Mouse (Mus musculus) liver, embryonic 11.5 days (tissue): ENCODE data around the gene Mindy4. TPM values are rescaled to one million over a fixed set of nuclear protein-coding genes. Genes with fewer than 3 reads are reported as not detected.

Source experiments
- ATAC-seq: fragments of 200-750 bp; cut with Nextera tagmentation; replicated peaks from 2 replicates; pipeline ENCODE4 v1.8.0; 2017; ENCODE audit warnings: moderate number of reproducible peaks, mild to moderate bottlenecking, moderate TSS enrichment, moderate library complexity; ENCODE audit not compliant: low FRiP score
- DNase-seq: peaks from one replicate; pipeline ENCODE4 v3.0.0-alpha.2; 2017; ENCODE audit warnings: low spot score
- H3K27ac ChIP-seq: fragments of 300-500 bp; sonication (generic); 2 replicates; pipeline ENCODE4 v1.5.1; 2014; ENCODE audit warnings: mild to moderate bottlenecking, low read depth, low read length, control low read depth
- H3K27me3 ChIP-seq: fragments of 300-500 bp; sonication (generic); replicated peaks from 2 replicates; pipeline ENCODE4 v1.6.1; 2014; ENCODE audit warnings: low read length, mixed read lengths; ENCODE audit not compliant: control insufficient read depth, insufficient read depth
- H3K36me3 ChIP-seq: fragments of 300-500 bp; sonication (generic); 2 replicates; pipeline ENCODE4 v1.6.1; 2014; ENCODE audit warnings: mild to moderate bottlenecking, low read length, moderate library complexity, mixed read lengths; ENCODE audit not compliant: control insufficient read depth, insufficient read depth
- H3K4me1 ChIP-seq: fragments of 300-500 bp; sonication (generic); replicated peaks from 2 replicates; pipeline ENCODE4 v1.6.1; 2014; ENCODE audit warnings: low read length, mixed read lengths; ENCODE audit not compliant: control insufficient read depth, insufficient read depth
- H3K4me2 ChIP-seq: fragments of 300-500 bp; sonication (generic); 2 replicates; pipeline ENCODE4 v1.6.1; 2014; ENCODE audit warnings: mild to moderate bottlenecking, control low read depth, moderate library complexity
- H3K4me3 ChIP-seq: fragments of 300-500 bp; sonication (generic); 2 replicates; pipeline ENCODE4 v1.5.1; 2014; ENCODE audit warnings: low read depth, low read length, control low read depth
- H3K9ac ChIP-seq: fragments of 300-500 bp; sonication (generic); 2 replicates; pipeline ENCODE4 v1.6.1; 2014; ENCODE audit warnings: low read depth, low read length, control low read depth
- H3K9me3 ChIP-seq: fragments of 300-500 bp; sonication (generic); 2 replicates; pipeline ENCODE4 v1.6.1; 2016; ENCODE audit warnings: low read length, inconsistent platforms, mixed read lengths; ENCODE audit not compliant: control insufficient read depth
- WGBS: fragments of 180-500 bp; shearing (Covaris S2); extraction: QIAGEN DNeasy Blood & Tissue Kit; methylation state at CpG from one replicate; pipeline ENCODE4 v1.1.7; 2014; 5-methylcytosine and 5-hydroxymethylcytosine counted together
- polyA plus RNA-seq: library from polyadenylated mRNA; unstranded; fragments of >200 nt; fragmentation: Nextera tagmentation; extraction: Ambion mirVana; gene quantifications from 2 replicates; pipeline ENCODE4 v1.2.1, GENCODE M21; 2014

Gene Mindy4
- polyA plus RNA-seq, 1 experiment from 2014 or later = 5.6 TPM

- Histone ChIP-seq H3K4me1 (0 out of 2 replicates have a peak, but pooled peaks cover 2% of the 10 kb centered on the region), H3K4me2 (no peak overlapping the region), H3K27me3 (no peaks in the 10 kb centered on the region), H3K9ac (no peak overlapping the region), H3K9me3 (no peaks in the 10 kb centered on the region; the same call in 1 of the 2 replicates), H3K27ac (no peak overlapping the region), H3K4me3 (no peak overlapping the region), H3K36me3 (no peaks in the 10 kb centered on the region)
- 86% methylated on average over 8 of the region's 8 CpGs for WGBS
- DNase-seq (no peak), ATAC-seq (no peak)
Observed at GRCm38 (mm10) chr6:55252731-55253247, 49.6 kb downstream of the Mindy4 start.

DNA sequence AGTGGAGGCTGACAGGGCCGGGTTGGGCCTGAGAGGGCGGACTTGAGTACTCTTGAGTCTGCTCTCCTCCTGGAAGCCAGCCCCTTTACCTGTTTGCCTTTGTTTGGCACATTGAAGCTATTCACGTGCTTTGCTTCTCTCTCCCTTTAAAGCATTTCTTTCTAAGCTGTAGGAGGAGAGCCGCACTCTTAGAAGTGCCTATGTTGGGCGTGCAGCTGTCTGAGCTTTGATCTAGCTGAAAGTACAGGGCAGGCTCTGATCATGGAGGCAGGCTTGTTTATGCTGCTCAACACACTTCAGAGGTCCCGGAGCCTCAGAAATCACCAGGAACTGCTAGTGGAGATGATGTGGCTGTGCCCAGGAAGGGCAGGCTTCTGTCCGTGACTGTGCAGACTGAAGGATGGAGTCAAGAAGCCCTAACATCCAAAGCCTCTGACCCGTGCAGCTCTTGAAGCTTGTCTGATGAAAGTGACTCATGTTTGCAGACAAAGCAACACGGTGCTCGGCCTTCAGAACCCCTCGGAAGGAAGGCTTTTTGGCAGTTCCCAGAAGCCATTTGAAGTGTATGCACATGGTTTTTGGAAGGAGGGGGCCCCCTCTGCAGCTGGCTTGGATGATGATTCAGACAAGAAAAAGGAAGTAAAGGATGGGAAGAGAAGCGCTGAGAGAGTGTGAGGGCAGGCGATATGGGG lies 53.5 kb downstream of the Mindy4 start:
- WGBS = 68% methylated on average over 13 of the region's 13 CpGs
- no peaks in the 10 kb centered on the region for H3K9me3 ChIP-seq
- H3K4me3 ChIP-seq = no peak overlapping the region
- ATAC-seq (no peak), DNase-seq (no peak)
- H3K4me2 ChIP-seq = no peak overlapping the region
- peaks cover 16% of the 10 kb centered on the region for H3K4me1 ChIP-seq
- no peaks in the 10 kb centered on the region for H3K36me3 ChIP-seq
- no peak overlapping the region for H3K9ac ChIP-seq
- H3K27ac ChIP-seq = no peak overlapping the region
- no peaks in the 10 kb centered on the region for H3K27me3 ChIP-seq

DNA sequence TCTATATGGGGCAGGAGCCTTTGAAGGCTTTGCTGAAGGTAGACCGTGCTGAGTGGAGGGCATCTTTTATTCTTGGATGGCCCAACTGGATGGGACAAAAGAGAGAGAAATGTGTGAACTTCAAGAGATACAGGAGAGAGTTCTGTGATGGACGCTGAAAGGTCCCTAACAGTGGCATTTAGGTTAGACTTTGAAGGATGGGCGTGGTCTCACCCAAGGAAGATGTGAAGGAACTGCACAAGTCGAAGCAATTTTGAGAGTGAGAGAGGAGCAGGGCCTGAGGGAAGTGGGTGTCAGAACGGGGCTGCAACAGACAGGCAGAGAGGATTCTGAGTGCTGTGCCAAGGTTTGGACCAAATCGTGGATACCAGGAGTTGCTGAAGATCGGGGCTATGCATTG lies 54.1 kb downstream of the Mindy4 start:
- Histone ChIP-seq H3K36me3 (no peaks in the 10 kb centered on the region), H3K4me2 (no peak overlapping the region), H3K27me3 (no peaks in the 10 kb centered on the region), H3K9ac (no peak overlapping the region), H3K4me3 (no peak overlapping the region), H3K4me1 (peaks cover 19% of the 10 kb centered on the region), H3K27ac (no peak overlapping the region), H3K9me3 (no peaks in the 10 kb centered on the region)
- WGBS = 70% methylated on average over 7 of the region's 7 CpGs
- ATAC-seq (no peak), DNase-seq (no peak)

DNA sequence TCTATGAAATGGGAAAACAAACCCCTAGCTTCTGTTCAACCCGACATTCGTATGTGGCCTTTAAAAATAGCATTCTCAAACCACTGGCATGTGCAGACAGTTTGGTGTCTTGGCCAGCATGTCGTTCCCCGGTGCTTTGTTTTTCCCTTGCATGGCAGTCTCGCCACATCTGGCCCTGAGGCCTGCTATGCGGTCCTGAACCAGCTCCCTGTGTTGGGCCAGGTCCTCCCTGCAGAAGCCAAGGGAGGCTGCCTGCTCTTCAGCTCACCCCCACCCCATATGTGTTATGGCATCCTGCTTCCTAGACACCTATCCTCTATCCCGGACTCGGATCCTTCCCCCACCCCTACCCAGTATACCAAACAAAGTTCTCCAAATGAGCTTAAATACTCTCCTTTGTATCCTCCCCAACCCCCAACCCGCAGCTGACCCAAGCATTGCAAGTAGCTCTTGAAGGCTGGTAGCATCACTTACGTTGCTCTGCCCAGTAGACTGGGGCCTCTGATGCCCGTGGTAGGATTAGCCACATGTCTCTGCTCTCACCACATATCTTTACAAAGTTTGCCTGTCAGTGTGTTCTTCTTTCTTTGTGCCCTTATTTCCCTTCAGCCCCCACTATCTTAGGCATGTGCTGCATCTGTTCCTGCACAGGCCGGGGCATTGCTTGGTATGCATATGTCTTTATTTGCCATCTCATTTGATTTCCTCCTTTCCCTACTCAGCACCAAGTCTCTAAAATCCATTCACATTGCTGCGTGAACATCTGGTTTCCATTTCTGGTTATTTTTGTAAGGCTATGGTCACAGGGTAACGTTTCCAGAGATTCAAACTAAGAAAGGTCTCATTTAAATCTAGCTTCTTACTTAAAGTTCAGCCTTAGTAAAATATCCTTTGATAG lies 55.5 kb downstream of the Mindy4 start:
- no peak for ATAC-seq
- WGBS = 77% methylated on average over 14 of the region's 14 CpGs
- Histone ChIP-seq H3K4me3 (no peak overlapping the region), H3K9me3 (no peaks in the 10 kb centered on the region), H3K4me1 (peaks cover 27% of the 10 kb centered on the region), H3K4me2 (no peak overlapping the region), H3K27me3 (no peaks in the 10 kb centered on the region), H3K36me3 (no peaks in the 10 kb centered on the region), H3K27ac (no peak overlapping the region), H3K9ac (no peak overlapping the region)
- no peak for DNase-seq

DNA sequence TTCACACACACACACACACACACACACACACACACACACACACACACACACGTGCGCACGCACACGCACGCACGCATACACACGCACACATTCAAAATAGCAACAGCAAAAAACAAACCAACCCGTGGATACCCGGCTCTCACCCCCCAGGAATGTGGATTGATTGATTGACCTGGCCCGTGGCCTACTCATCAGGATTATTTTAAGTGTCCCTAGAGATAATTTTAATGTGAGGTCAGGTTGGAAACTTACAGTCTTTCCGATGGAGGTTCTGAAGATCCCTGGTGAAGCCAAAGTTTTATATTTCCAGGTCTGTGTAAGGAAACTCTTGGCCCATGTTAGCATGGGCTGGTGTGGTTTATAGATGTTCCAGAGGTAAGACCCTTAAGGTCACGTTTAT lies 59.0 kb downstream of the Mindy4 start:
- H3K27me3 ChIP-seq = no peaks in the 10 kb centered on the region
- ATAC-seq = no peak
- H3K4me2 ChIP-seq = no peak overlapping the region
- no peaks in the 10 kb centered on the region for H3K36me3 ChIP-seq
- no peaks in the 10 kb centered on the region for H3K9me3 ChIP-seq
- no peak for DNase-seq
- H3K4me3 ChIP-seq = no peak overlapping the region
- H3K27ac ChIP-seq = no peak overlapping the region
- H3K4me1 ChIP-seq = peaks cover 44% of the 10 kb centered on the region
- 82% methylated on average over 12 of the region's 12 CpGs for WGBS
- no peak overlapping the region for H3K9ac ChIP-seq

DNA sequence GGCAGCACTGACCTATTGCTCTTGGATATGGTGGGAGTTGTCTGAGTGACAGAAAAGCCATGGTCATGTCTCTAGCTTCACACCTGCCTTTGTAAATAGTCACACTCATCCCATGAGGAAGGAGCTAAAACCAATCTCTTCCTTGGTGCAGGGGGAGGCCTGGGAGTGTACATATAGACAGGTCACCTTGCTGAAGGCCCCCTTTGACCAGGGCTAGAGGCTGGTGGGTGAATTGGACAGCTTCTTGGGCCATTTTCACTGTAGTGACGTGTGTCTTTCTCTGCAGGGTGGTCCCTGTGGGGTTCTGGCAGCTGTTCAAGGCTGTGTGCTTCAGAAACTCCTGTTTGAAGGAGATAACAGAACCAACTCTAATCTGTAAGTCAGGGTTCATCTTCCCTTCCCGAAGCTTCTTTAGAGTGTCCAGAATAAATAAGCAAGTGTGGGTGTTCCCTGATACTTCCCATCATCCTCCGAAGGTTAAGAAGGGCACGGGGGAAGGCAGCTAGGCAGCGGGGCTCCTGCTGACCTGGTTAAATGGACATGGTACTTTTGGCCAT lies 60.4 kb downstream of the Mindy4 start:
- Histone ChIP-seq H3K27me3 (no peaks in the 10 kb centered on the region), H3K4me2 (peak overlapping the region; percentile 26; the same call in 1 of the 2 replicates), H3K4me3 (no peak overlapping the region), H3K9ac (no peak overlapping the region), H3K9me3 (no peaks in the 10 kb centered on the region), H3K4me1 (peaks cover 42% of the 10 kb centered on the region), H3K36me3 (no peaks in the 10 kb centered on the region), H3K27ac (peak overlapping the region; percentile 22; the same call in 1 of the 2 replicates)
- DNase-seq (no peak), ATAC-seq (peak; percentile 88)
- WGBS = 45% methylated on average over 5 of the region's 5 CpGs

DNA sequence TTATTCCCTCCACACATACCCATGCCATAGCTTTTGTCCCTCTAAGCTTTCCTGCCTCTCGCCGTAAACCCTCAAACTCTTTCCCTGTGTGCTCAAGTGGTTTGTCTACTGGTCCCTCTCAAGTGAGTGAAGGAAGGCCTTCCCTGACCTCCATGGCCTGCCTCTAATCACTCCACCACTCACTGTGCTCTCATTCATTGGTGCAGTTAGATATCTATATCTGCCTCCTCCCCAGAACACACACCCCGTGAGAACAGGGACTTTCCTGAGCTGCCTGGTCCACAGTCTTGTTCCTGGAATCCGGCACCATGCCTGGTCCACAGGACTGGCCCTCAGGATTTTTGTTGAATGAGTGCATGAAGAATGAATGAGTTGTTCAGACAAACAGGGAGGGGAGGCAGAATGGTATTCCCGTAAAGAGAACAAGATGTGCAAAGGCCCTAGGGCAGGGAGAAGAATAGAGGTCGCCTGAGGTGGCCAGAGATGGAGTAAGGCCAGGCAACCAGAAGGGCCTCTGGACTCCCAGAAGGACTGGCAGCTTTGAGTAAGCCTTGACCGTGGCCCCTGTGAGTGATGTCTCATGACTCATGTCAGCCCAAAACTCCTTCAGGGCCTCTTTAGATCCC lies 61.7 kb downstream of the Mindy4 start:
- peaks cover 31% of the 10 kb centered on the region for H3K4me1 ChIP-seq
- 75% methylated on average over 7 of the region's 7 CpGs for WGBS
- H3K9ac ChIP-seq = no peak overlapping the region
- no peaks in the 10 kb centered on the region for H3K9me3 ChIP-seq
- DNase-seq (no peak), ATAC-seq (peak; percentile 78)
- no peaks in the 10 kb centered on the region for H3K27me3 ChIP-seq
- H3K4me2 ChIP-seq = no peak overlapping the region
- H3K36me3 ChIP-seq = no peaks in the 10 kb centered on the region
- H3K27ac ChIP-seq = no peak overlapping the region
- H3K4me3 ChIP-seq = no peak overlapping the region

DNA sequence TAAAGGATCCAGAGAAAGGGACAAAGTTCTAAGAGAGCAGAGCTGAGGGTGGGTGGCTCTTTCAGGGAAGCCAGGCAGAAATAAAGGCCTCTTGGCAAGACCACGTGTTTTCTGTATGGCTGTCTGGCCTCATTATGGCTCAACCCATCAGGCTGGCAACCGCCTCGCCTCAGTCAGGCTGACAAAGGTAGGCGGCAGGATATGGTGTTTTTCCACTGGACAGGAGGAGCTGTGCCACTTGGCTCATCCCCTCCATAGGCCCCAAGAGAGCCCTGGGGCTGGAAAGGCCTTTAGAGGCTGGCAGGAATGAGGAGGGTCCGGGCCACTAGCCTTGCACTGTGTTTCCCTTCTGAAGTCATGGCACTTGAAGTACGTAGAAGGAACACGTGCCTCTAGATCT lies 69.8 kb downstream of the Mindy4 start:
- Histone ChIP-seq H3K27ac (no peak overlapping the region), H3K4me2 (no peak overlapping the region), H3K4me3 (no peak overlapping the region), H3K9ac (no peak overlapping the region), H3K27me3 (no peaks in the 10 kb centered on the region), H3K36me3 (no peaks in the 10 kb centered on the region), H3K4me1 (peaks cover 11% of the 10 kb centered on the region), H3K9me3 (no peaks in the 10 kb centered on the region)
- DNase-seq (no peak), ATAC-seq (no peak)
- 85% methylated on average over 7 of the region's 7 CpGs for WGBS
